Mouse (Mus musculus) pancreas, adult 10 weeks (tissue): ENCODE results near the gene Fcmr. TPM values are rescaled to one million over a fixed set of nuclear protein-coding genes. Genes with fewer than 3 reads are reported as not detected.

Experiments used
- polyA plus RNA-seq: library from polyadenylated mRNA; stranded (reverse); fragments of 350-450 nt; fragmentation: Illumina TruSeq; extraction: RNeasy Lipid Tissue Mini Kit (QIAGEN cat#74804); gene quantifications from one replicate; pipeline ENCODE4 v1.2.3, GENCODE M21; 2015; ENCODE audit warnings: low read depth, low replicate concordance; ENCODE audit not compliant: insufficient read depth

The Fcmr gene
- polyA plus RNA-seq, result 2.1 TPM

DNA sequence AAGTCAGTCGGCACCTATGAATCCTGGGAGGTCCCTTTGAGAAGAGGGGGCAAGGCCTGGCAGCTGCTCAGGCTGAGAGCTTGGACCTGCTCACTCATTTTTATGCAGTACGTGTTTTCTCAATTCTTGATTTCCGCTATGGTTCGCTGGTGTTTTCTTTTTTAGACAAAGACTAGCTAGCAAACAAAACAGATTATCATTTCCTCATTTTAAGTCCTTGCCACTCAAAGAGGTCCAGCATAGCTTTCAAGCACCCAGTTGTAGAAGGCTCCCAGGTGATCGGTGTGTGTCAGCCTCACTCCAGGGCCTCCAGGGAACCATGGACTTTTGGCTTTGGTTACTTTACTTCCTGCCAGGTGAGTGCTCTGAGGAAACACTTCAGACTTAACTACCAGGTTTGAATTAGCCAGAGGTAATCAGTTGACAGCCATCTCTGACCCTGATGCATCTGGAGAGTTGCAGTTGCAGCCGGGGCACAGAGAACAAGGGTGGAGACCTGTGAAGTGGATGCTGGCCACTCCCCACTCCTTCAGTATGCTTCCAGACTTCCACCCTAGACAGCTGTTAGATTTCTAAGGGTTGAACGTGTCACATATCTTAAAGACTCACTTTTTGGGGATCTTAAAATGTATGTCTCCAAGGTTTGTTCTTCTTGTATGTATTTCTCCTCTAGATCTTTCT is at the start of gene Fcmr:
Gene Fcmr (plus strand): TSS at position 129 of the 681 bp plus-strand sequence.

DNA sequence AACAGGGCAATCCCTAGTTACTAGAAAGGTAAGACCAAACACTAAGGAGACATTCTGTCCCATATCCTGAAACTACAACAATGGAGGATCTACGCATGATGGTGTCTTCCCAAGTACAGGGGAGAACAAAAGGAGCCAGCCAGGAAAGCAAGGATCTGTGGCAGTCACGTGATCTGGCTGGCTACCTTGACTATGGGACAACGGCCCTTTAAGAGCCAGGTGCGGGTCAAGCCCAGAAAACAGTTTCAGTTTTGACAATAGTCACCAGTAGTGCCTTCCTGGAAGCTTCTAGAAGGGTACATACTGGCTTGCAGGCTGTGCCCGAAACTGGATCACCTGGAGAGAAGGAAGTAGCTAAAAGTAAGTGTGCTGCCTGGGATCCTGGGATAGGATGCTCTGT is 39.0 kb upstream of the Fcmr start, which contains the start of gene Pigr:
Gene Pigr (plus strand): TSS at position 237 of the 400 bp plus-strand sequence.

GRCm38 (mm10) chr1:130887354-130887753 is 21.9 kb downstream of the Fcmr start, which contains the start of gene Il24:
Il24 (minus strand) TSS chr1:130887454.

DNA sequence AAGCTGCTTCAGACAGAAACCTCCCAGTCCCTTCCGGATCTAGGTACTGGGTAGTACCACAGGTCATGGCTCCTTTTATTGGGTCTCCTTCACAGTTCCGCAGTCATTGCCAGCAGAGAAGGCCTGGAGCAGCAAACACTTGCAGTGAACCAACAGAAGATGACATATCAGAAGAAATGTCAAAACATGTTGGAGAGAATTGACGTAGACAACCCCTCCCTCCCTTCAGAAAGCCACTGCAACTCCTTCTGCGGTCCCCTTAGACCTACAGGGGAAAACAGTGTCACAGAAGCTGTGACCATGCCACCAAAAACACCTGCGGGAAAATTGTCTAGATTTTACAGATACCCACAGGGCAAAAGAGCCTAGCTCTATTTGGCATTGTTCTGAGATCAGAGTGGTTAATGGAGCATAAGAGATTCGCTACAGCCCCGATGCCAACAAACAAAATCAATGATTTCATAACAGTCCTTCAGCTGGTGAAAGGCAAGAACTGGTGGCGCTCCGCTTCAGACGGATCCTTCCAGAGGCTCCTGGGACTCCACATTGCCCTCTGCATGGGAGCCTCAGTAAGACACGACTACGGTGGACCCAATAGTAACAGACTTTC is 46.0 kb downstream of the Fcmr start, which contains the start of gene Il20:
Gene Il20 (minus strand): TSS at position 51 of the 610 bp plus-strand sequence.

Other genes with a start within 250 kb of the Fcmr start
- not detected for gene Zp3r, start 236.0 kb upstream of the Fcmr start, polyA plus RNA-seq
- not detected for gene C4bp, start 204.0 kb upstream of the Fcmr start, polyA plus RNA-seq
- not detected for gene Gm29427, start 149.9 kb upstream of the Fcmr start, polyA plus RNA-seq
- gene Yod1, start 148.3 kb upstream of the Fcmr start, polyA plus RNA-seq, result 1.7 TPM
- gene Pfkfb2, start 136.4 kb upstream of the Fcmr start, polyA plus RNA-seq, result 6.1 TPM
- 3.0 TPM for gene AA986860, start 133.7 kb upstream of the Fcmr start, polyA plus RNA-seq
- gene Fcamr, start 64.8 kb upstream of the Fcmr start, polyA plus RNA-seq, result not detected
- 4.8 TPM for gene Pigr, start 39.0 kb upstream of the Fcmr start, polyA plus RNA-seq
- gene Il24, start 21.8 kb downstream of the Fcmr start, polyA plus RNA-seq, result not detected
- gene Il20, start 45.8 kb downstream of the Fcmr start, polyA plus RNA-seq, result not detected
- not detected for gene Il19, start 74.4 kb downstream of the Fcmr start, polyA plus RNA-seq
- gene Il10, start 154.2 kb downstream of the Fcmr start, polyA plus RNA-seq, result not detected
- 13.1 TPM for gene Mapkapk2, start 232.2 kb downstream of the Fcmr start, polyA plus RNA-seq